Mouse (Mus musculus) liver, embryonic 12.5 days (tissue): ENCODE data around the gene Slc19a3. TPM values are rescaled to one million over a fixed set of nuclear protein-coding genes. Genes with fewer than 3 reads are reported as not detected.
A peak's percentile ranks its signal among the peaks of the same experiment; 100 is the strongest.

Experiments
- ATAC-seq: fragments of 200-750 bp; cut with Nextera tagmentation; 2 replicates; pipeline ENCODE4 v1.8.0; 2017; ENCODE audit warnings: moderate number of reproducible peaks, mild to moderate bottlenecking, moderate library complexity
- H3K27ac ChIP-seq: fragments of 300-500 bp; sonication (generic); 2 replicates; pipeline ENCODE4 v1.5.1; 2016; ENCODE audit warnings: mild to moderate bottlenecking
- H3K27me3 ChIP-seq: fragments of 300-500 bp; sonication (generic); replicated peaks from 2 replicates; pipeline ENCODE4 v1.6.1; 2016; ENCODE audit warnings: mild to moderate bottlenecking, moderate library complexity
- H3K36me3 ChIP-seq: fragments of 300-500 bp; sonication (generic); 2 replicates; pipeline ENCODE4 v1.6.1; 2016; ENCODE audit warnings: mild to moderate bottlenecking, moderate library complexity
- H3K4me1 ChIP-seq: fragments of 300-500 bp; sonication (generic); 2 replicates; pipeline ENCODE4 v1.6.1; 2016
- H3K4me2 ChIP-seq: fragments of 300-500 bp; sonication (generic); 2 replicates; pipeline ENCODE4 v1.6.1; 2016; ENCODE audit warnings: mild to moderate bottlenecking, moderate library complexity
- H3K4me3 ChIP-seq: fragments of 300-500 bp; sonication (generic); 2 replicates; pipeline ENCODE4 v1.5.1; 2016; ENCODE audit warnings: mild to moderate bottlenecking, moderate library complexity
- H3K9ac ChIP-seq: fragments of 300-500 bp; sonication (generic); 2 replicates; pipeline ENCODE4 v1.6.1; 2016; ENCODE audit warnings: mild to moderate bottlenecking, moderate library complexity
- H3K9me3 ChIP-seq: fragments of 300-500 bp; sonication (generic); replicated peaks from 2 replicates; pipeline ENCODE4 v1.6.1; 2016; ENCODE audit warnings: mild to moderate bottlenecking, moderate library complexity
- WGBS: fragments of 180-500 bp; shearing (Covaris S2); methylation state at CpG from one replicate; pipeline ENCODE4 v1.1.7; 2016; ENCODE audit not compliant: insufficient replicate concordance; 5-methylcytosine and 5-hydroxymethylcytosine counted together
- polyA plus RNA-seq: library from polyadenylated mRNA; unstranded; fragments of >200 nt; fragmentation: Nextera tagmentation; extraction: Ambion mirVana; gene quantifications from 2 replicates; pipeline ENCODE4 v1.2.1, GENCODE M21; 2016

Slc19a3 gene
- polyA plus RNA-seq: 0.15 and 0.33 TPM in 2 replicates

DNA sequence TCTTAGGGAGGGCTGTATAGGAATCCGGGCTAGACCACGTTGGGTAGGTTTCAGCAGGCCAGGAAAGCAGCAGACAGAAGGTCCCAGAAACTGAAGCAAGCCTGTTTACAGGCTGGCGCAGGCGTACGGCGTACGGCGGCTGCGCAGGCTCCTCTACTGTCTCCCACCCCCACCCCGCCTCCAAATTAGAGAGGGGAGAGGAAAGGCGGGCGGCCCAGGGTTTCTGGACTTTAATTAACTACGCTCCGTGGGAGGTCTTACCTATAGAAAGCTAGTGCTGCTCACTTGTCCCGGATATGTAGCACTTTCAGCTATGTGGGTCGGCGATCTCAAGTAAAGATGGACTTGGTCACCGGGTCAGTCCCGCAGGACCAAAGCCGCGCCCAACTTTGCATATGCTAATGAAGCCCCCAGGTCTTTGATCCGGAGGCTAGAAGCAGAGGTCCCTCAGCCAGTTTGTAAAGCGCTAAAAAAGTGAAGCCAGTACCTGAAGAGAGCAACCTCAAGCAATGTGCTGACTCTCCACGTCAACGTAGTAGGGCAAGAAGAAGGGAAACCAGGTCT, at the start of gene Slc19a3:
Gene Slc19a3 (minus strand): TSS at position 340 of the 564 bp plus-strand sequence.
- Histone ChIP-seq H3K4me1 (peaks cover 4% of the 10 kb centered on the region; the same call in 1 of the 2 replicates), H3K4me2 (peak within 1 kb of the TSS; percentile 66), H3K27me3 (peaks cover 4% of the 10 kb centered on the region; the same call in 1 of the 2 replicates), H3K9me3 (no peaks in the 10 kb centered on the region), H3K9ac (no peak within 1 kb of the TSS), H3K27ac (no peak within 1 kb of the TSS), H3K4me3 (peak within 1 kb of the TSS; percentile 45), H3K36me3 (no peaks in the 10 kb centered on the region)
- WGBS: 1% methylated on average over 25 of the region's 25 CpGs
- peak; percentile 58; the same call in 1 of the 2 replicates for ATAC-seq

GRCm38 (mm10) chr1:83084790-83085189, 46.5 kb upstream of the Slc19a3 start:
- H3K9me3 ChIP-seq: no peaks in the 10 kb centered on the region
- H3K36me3 ChIP-seq: no peaks in the 10 kb centered on the region
- H3K27me3 ChIP-seq: no peaks in the 10 kb centered on the region
- WGBS: 76% methylated on average over 2 of the region's 2 CpGs
- no peak overlapping the region for H3K9ac ChIP-seq
- no peak for ATAC-seq
- no peak overlapping the region for H3K4me2 ChIP-seq
- H3K27ac ChIP-seq: no peak overlapping the region
- no peaks in the 10 kb centered on the region for H3K4me1 ChIP-seq
- no peak overlapping the region for H3K4me3 ChIP-seq

DNA sequence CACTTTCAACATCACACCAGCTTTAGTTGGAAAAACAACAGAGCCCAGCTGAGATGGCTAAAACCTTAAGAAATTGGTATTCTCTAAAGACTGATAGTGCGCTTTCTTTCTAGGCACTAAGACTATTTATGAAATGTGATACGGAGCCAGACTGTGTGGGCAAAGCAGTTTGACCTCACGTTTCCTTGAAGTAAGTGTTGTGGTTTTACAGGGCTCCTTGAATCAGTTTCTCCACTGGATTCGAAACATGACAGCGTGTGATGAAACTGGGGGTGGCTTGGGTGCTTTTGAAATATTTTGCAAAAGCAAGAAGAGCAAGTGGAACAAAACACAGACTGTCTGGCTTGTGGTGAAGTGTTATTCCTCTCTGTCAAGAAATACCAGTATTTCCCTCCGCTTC, 38.8 kb upstream of the Slc19a3 start:
- no peak for ATAC-seq

GRCm38 (mm10) chr1:83076190-83076917, 38.1 kb upstream of the Slc19a3 start:
- no peaks in the 10 kb centered on the region for H3K36me3 ChIP-seq
- H3K4me1 ChIP-seq: no peaks in the 10 kb centered on the region
- no peak overlapping the region for H3K9ac ChIP-seq
- H3K27ac ChIP-seq: no peak overlapping the region
- no peak for ATAC-seq
- H3K9me3 ChIP-seq: no peaks in the 10 kb centered on the region
- 38% methylated on average over 11 of the region's 11 CpGs for WGBS
- H3K27me3 ChIP-seq: no peaks in the 10 kb centered on the region
- H3K4me2 ChIP-seq: 0 out of 2 replicates have a peak overlapping the region, but pooled peaks have one; percentile 9
- no peak overlapping the region for H3K4me3 ChIP-seq

More for the DNA sequence above, 38.8 kb upstream of the Slc19a3 start:
- H3K4me1 ChIP-seq: no peaks in the 10 kb centered on the region
- no peaks in the 10 kb centered on the region for H3K36me3 ChIP-seq
- no peak overlapping the region for H3K9ac ChIP-seq
- no peaks in the 10 kb centered on the region for H3K9me3 ChIP-seq
- no peak overlapping the region for H3K27ac ChIP-seq
- no peak overlapping the region for H3K4me2 ChIP-seq
- H3K4me3 ChIP-seq: no peak overlapping the region
- no peaks in the 10 kb centered on the region for H3K27me3 ChIP-seq
- WGBS: 54% methylated on average over 6 of the region's 6 CpGs

DNA sequence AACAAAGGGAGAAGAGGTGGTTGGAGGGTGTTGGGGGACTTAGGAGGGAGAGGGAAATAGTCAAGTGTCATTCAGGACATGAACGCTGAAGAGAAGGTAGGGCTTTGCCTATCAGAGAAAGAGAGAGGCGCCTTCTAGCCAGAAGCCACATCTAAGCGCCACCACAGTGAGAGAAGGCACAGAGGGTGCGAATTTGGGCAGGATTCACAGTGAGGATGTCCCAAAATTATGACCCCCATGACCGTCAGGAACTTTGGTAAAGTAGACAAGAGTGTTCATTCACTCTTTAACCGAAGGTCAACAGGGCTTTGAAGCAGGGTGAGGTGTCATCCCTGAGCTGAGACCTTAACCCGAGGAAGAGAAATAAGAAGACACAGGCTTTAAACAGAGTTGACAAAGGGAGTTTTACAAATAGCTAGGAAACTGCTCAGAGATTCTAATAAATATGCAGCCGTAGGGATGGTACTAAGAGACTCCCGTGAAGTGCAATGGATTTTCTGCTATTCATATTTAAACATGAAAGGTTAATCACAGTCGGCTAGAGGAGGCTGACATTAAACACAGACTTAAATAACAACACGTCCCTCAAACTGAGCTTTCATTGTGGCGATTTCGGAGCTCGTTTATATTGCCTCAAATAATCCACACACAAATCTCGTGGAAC, 37.4 kb upstream of the Slc19a3 start:
- H3K27me3 ChIP-seq: no peaks in the 10 kb centered on the region
- H3K9me3 ChIP-seq: no peaks in the 10 kb centered on the region
- H3K4me1 ChIP-seq: no peaks in the 10 kb centered on the region
- no peak overlapping the region for H3K9ac ChIP-seq
- ATAC-seq: no peak
- no peak overlapping the region for H3K4me3 ChIP-seq
- no peaks in the 10 kb centered on the region for H3K36me3 ChIP-seq
- H3K27ac ChIP-seq: no peak overlapping the region
- H3K4me2 ChIP-seq: 0 out of 2 replicates have a peak overlapping the region, but pooled peaks have one; percentile 9
- WGBS: 30% methylated on average over 15 of the region's 15 CpGs

GRCm38 (mm10) chr1:83067205-83067604, 29.0 kb upstream of the Slc19a3 start:
- Histone ChIP-seq H3K4me2 (no peak overlapping the region), H3K27ac (no peak overlapping the region), H3K9me3 (no peaks in the 10 kb centered on the region), H3K36me3 (no peaks in the 10 kb centered on the region), H3K27me3 (no peaks in the 10 kb centered on the region), H3K9ac (no peak overlapping the region), H3K4me3 (no peak overlapping the region), H3K4me1 (no peaks in the 10 kb centered on the region)
- no peak for ATAC-seq
- WGBS: 72% methylated on average over 10 of the region's 10 CpGs

DNA sequence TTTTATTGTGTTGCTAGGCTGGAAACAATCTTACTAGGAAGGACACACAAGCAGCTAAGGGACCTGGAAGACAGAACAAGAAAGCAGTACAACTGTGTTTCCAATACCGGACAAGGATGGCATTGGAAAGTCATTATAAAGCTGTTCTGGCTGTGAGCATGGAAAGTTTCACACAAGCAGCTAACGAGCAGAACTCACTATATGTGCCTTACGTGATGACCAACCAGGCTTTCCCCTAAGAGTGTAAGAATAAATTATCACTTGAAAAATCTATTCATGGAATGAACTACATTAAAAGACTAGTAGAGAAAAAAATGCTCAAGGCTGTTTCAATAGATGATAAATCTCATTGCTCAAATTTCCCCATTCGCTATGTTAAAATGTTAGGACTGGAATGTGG, 28.3 kb upstream of the Slc19a3 start:
- no peak overlapping the region for H3K4me2 ChIP-seq
- ATAC-seq: no peak
- no peak overlapping the region for H3K9ac ChIP-seq
- no peaks in the 10 kb centered on the region for H3K9me3 ChIP-seq
- H3K36me3 ChIP-seq: no peaks in the 10 kb centered on the region
- 74% methylated on average over 4 of the region's 4 CpGs for WGBS
- H3K27ac ChIP-seq: no peak overlapping the region
- H3K4me3 ChIP-seq: no peak overlapping the region
- no peaks in the 10 kb centered on the region for H3K4me1 ChIP-seq
- H3K27me3 ChIP-seq: no peaks in the 10 kb centered on the region

DNA sequence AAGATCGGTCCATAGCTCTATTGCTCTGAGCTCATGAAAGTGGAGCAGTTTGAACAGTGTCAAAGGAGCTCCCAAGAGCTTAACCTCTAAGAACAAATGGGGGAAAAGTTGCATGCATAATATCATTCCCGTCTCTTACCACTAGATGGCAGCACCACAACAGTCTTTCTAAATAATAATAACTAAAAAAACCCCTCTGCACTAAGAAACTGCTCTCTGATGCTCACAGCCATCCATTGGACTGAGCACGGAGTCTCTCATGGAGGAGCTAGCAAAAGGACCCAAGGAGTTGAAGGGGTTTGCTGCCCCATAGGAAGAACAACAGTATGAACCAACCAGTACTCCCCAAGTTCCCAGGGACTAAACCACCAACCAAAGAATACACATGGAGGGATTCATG, 26.6 kb upstream of the Slc19a3 start:
- no peaks in the 10 kb centered on the region for H3K36me3 ChIP-seq
- no peak for ATAC-seq
- no peak overlapping the region for H3K4me2 ChIP-seq
- no peaks in the 10 kb centered on the region for H3K27me3 ChIP-seq
- 10% methylated on average over 3 of the region's 3 CpGs for WGBS
- H3K4me3 ChIP-seq: no peak overlapping the region
- no peak overlapping the region for H3K9ac ChIP-seq
- no peak overlapping the region for H3K27ac ChIP-seq
- no peaks in the 10 kb centered on the region for H3K9me3 ChIP-seq
- no peaks in the 10 kb centered on the region for H3K4me1 ChIP-seq

DNA sequence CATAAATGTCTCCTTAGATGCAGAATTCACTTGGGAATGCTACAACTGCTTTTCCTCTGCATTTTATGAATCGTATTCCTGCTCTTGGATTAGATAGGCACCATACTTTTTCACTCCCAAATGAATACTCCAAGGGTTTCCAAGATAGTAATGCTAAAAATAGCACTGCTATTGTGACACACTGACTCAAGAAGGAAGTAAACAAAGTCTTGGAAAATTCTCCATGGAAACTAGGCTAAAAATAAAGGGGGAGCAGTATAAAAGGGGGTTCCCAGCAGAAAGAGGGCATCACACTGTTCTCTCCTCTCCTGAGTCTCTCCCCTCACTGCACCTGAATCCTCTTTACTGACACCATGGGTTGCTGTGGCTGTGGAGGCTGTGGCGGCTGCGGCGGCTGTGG, 22.4 kb upstream of the Slc19a3 start, which contains the start of gene Krtap28-13:
Gene Krtap28-13 (plus strand): TSS at position 288 of the 400 bp plus-strand sequence.
- Histone ChIP-seq H3K9me3 (no peaks in the 10 kb centered on the region), H3K4me2 (no peak within 1 kb of the TSS), H3K36me3 (no peaks in the 10 kb centered on the region), H3K4me1 (no peaks in the 10 kb centered on the region), H3K27me3 (no peaks in the 10 kb centered on the region), H3K9ac (no peak within 1 kb of the TSS), H3K4me3 (no peak within 1 kb of the TSS), H3K27ac (no peak within 1 kb of the TSS)
- WGBS: 77% methylated on average over 4 of the region's 4 CpGs
- no peak for ATAC-seq

GRCm38 (mm10) chr1:83059278-83059677, 21.0 kb upstream of the Slc19a3 start, which contains the start of gene A030005K14Rik:
A030005K14Rik (minus strand) TSS chr1:83059378.
- Histone ChIP-seq H3K36me3 (no peaks in the 10 kb centered on the region), H3K27ac (no peak within 1 kb of the TSS), H3K4me3 (no peak within 1 kb of the TSS), H3K9me3 (no peaks in the 10 kb centered on the region), H3K27me3 (no peaks in the 10 kb centered on the region), H3K4me1 (no peaks in the 10 kb centered on the region), H3K9ac (no peak within 1 kb of the TSS), H3K4me2 (no peak within 1 kb of the TSS)
- 78% methylated on average over 9 of the region's 9 CpGs for WGBS
- no peak for ATAC-seq

DNA sequence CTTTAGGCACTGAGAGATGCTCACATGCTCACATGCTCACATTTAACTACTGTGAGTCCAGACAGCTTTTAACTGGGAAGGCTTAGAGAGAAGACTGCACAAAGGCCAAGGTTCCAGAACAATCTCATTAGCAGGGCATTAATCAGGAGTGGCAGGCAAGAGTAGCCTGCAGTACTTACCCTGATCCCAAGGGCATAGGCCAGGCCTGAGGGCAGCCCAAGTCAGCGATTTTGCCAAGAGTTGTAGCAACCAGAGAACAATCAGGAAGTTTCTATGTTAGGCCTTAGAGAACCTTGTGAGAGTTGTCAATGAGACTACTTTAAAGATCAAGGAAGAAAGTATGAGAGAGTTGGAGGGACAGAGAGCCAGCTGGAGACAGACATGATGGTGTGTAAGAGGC, 20.2 kb upstream of the Slc19a3 start:
- Histone ChIP-seq H3K9ac (no peak overlapping the region), H3K4me3 (no peak overlapping the region), H3K27me3 (no peaks in the 10 kb centered on the region), H3K4me1 (no peaks in the 10 kb centered on the region), H3K9me3 (no peaks in the 10 kb centered on the region), H3K36me3 (no peaks in the 10 kb centered on the region), H3K27ac (no peak overlapping the region), H3K4me2 (no peak overlapping the region)
- 63% methylated on average over 1 of the region's 1 CpGs for WGBS
- ATAC-seq: no peak

GRCm38 (mm10) chr1:83044882-83045427, 6.7 kb upstream of the Slc19a3 start, which contains the start of gene Gm47969:
Gm47969 (plus strand) TSS chr1:83044932.
- no peak within 1 kb of the TSS for H3K27ac ChIP-seq
- H3K27me3 ChIP-seq: peaks cover 4% of the 10 kb centered on the region; the same call in 1 of the 2 replicates
- H3K36me3 ChIP-seq: no peaks in the 10 kb centered on the region
- H3K9ac ChIP-seq: no peak within 1 kb of the TSS
- H3K4me3 ChIP-seq: no peak within 1 kb of the TSS
- no peak for ATAC-seq
- no peaks in the 10 kb centered on the region for H3K4me1 ChIP-seq
- H3K9me3 ChIP-seq: no peaks in the 10 kb centered on the region
- 34% methylated on average over 5 of the region's 5 CpGs for WGBS
- no peak within 1 kb of the TSS for H3K4me2 ChIP-seq
